Mouse (Mus musculus) hindbrain, embryonic 14.5 days (tissue): ENCODE results near the gene Lrp4. TPM values are rescaled to one million over a fixed set of nuclear protein-coding genes. Genes with fewer than 3 reads are reported as not detected.

Experiments used
- ATAC-seq: fragments of 200-750 bp; cut with Nextera tagmentation; 2 replicates; pipeline ENCODE4 v1.8.0; 2017; ENCODE audit warnings: moderate number of reproducible peaks, mild to moderate bottlenecking, moderate TSS enrichment, moderate library complexity; ENCODE audit not compliant: low FRiP score
- DNase-seq: peaks from one replicate; pipeline ENCODE4 v3.0.0-alpha.2; 2015; ENCODE audit warnings: low spot score
- H3K27ac ChIP-seq: fragments of 300-500 bp; sonication (generic); 2 replicates; pipeline ENCODE4 v1.5.1; 2014; ENCODE audit warnings: mild to moderate bottlenecking, moderate library complexity
- H3K27me3 ChIP-seq: fragments of 300-500 bp; sonication (generic); 2 replicates; pipeline ENCODE4 v1.6.1; 2014; ENCODE audit warnings: mild to moderate bottlenecking, low read length, mixed read lengths; ENCODE audit not compliant: control insufficient read depth, insufficient read depth
- H3K36me3 ChIP-seq: fragments of 300-500 bp; sonication (generic); replicated peaks from 2 replicates; pipeline ENCODE4 v1.6.1; 2014; ENCODE audit not compliant: control insufficient read depth, insufficient read depth
- H3K4me1 ChIP-seq: fragments of 300-500 bp; sonication (generic); replicated peaks from 2 replicates; pipeline ENCODE4 v1.6.1; 2014; ENCODE audit warnings: antibody characterized with exemption, low read length, mixed read lengths; ENCODE audit not compliant: control insufficient read depth, insufficient read depth
- H3K4me2 ChIP-seq: fragments of 300-500 bp; sonication (generic); replicated peaks from 2 replicates; pipeline ENCODE4 v1.6.1; 2014; ENCODE audit warnings: mild to moderate bottlenecking, moderate library complexity
- H3K4me3 ChIP-seq: fragments of 300-500 bp; sonication (generic); replicated peaks from 2 replicates; pipeline ENCODE4 v1.5.1; 2014; ENCODE audit warnings: mild to moderate bottlenecking, low read length
- H3K9ac ChIP-seq: fragments of 300-500 bp; sonication (generic); 2 replicates; pipeline ENCODE4 v1.6.1; 2014
- H3K9me3 ChIP-seq: fragments of 300-500 bp; sonication (generic); 2 replicates; pipeline ENCODE4 v1.6.1; 2016; ENCODE audit warnings: low read length; ENCODE audit not compliant: control insufficient read depth
- WGBS: fragments of 180-500 bp; shearing (Covaris S2); extraction: QIAGEN DNeasy Blood & Tissue Kit; methylation state at CpG from one replicate; pipeline ENCODE4 v1.1.7; 2014; 5-methylcytosine and 5-hydroxymethylcytosine counted together
- polyA plus RNA-seq: library from polyadenylated mRNA; unstranded; fragments of >200 nt; fragmentation: Nextera tagmentation; extraction: Ambion mirVana; gene quantifications from 2 replicates; pipeline ENCODE4 v1.2.1, GENCODE M21; 2014

Gene Lrp4
- polyA plus RNA-seq, 1 experiment from 2014 or later = 4.5 TPM

- ATAC-seq = peak; percentile 86
- WGBS = 3% methylated on average over 17 of the region's 17 CpGs
- H3K4me1 ChIP-seq = peaks cover 11% of the 10 kb centered on the region
These were observed 80.4 kb downstream of the Lrp4 start for GRCm38 (mm10) chr2:91537588-91538205.

More at GRCm38 (mm10) chr2:91537588-91538205, 80.4 kb downstream of the Lrp4 start:
- peak overlapping the region; percentile 28 for H3K4me3 ChIP-seq
- DNase-seq = peak; percentile 62
- H3K9ac ChIP-seq = peak overlapping the region; percentile 35
- no peaks in the 10 kb centered on the region for H3K9me3 ChIP-seq
- no peak overlapping the region for H3K27ac ChIP-seq
- no peaks in the 10 kb centered on the region for H3K27me3 ChIP-seq
- no peaks in the 10 kb centered on the region for H3K36me3 ChIP-seq
- peak overlapping the region; percentile 49 for H3K4me2 ChIP-seq

Other genes starting within 250 kb of the Lrp4 start
- gene Ddb2, start 220.5 kb upstream of the Lrp4 start, polyA plus RNA-seq = 9.4 and 11.4 TPM in 2 replicates
- 12.9 and 13.5 TPM in 2 replicates for gene Pacsin3, start 201.6 kb upstream of the Lrp4 start, polyA plus RNA-seq
- 59.6 and 64.0 TPM in 2 replicates for gene Arfgap2, start 192.5 kb upstream of the Lrp4 start, polyA plus RNA-seq
- 143 and 155 TPM in 2 replicates for gene 1110051M20Rik, start 12.8 kb upstream of the Lrp4 start, polyA plus RNA-seq
- gene Ckap5, start 69.3 kb downstream of the Lrp4 start, polyA plus RNA-seq = 115 and 124 TPM in 2 replicates
- gene F2, start 178.9 kb downstream of the Lrp4 start, polyA plus RNA-seq = 0.09 and 0.12 TPM in 2 replicates
- gene Zfp408, start 192.3 kb downstream of the Lrp4 start, polyA plus RNA-seq = 4.8 and 8.5 TPM in 2 replicates
- gene Arhgap1, start 192.3 kb downstream of the Lrp4 start, polyA plus RNA-seq = 88.3 and 89.8 TPM in 2 replicates